Mouse (Mus musculus) right cerebral cortex, postnatal 10 days (tissue): ENCODE measurements around the gene Bcl2l1.

Source experiments
- DNase-seq, 2 experiments: peaks; one replicate each; pipeline ENCODE4 v3.0.0; 2021; ENCODE audit warnings: low spot score in 2 of 2

The Bcl2l1 gene

GRCm38 (mm10) chr2:152803081-152803480 lies 28.4 kb downstream of the Bcl2l1 start:
- no peak for DNase-seq

GRCm38 (mm10) chr2:152802303-152802702 lies 29.2 kb downstream of the Bcl2l1 start:
- DNase-seq: no peak

DNA sequence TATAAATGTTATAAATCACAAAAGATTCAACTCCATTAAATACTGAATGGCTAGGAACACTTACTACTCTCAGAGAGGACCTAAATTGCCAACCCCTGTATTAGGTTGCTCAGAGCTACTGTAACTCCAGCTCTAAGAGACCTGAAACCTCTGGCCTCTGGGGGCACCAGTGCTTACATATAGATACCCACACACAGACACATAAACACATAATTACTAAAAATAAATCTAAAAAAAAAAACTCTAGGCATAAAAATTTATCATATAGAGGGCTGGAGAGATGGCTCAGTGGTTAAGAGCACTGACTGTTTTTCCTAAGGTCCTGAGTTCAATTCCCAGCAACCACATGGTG lies 30.8 kb downstream of the Bcl2l1 start:
- DNase-seq: no peak

- DNase-seq: no peak
Observed at GRCm38 (mm10) chr2:152799954-152800761, 31.4 kb downstream of the Bcl2l1 start.

GRCm38 (mm10) chr2:152797589-152797988 lies 33.9 kb downstream of the Bcl2l1 start:
- no peak for DNase-seq

GRCm38 (mm10) chr2:152794281-152794827 lies 37.2 kb downstream of the Bcl2l1 start:
- no peak for DNase-seq

DNA sequence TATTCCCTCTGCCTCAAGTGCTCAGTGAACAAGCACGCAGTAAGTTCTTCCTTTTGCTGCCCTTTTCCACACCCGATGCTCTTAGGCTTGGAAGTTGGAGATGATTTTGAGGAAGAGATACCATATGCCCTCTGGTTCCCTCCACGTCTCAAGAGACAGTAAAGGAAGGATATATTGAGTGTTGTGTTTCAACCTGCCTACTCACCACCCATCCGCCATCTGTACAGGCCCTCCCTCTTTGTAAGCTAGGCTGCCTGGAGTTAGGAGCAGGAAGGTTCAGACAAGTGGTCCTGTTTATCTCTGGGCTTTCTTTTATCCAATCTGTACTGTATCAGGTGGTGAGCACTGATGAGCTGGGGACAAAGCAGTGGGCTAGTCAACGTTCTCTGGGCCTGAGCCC lies 38.1 kb downstream of the Bcl2l1 start:
- DNase-seq: no peak

DNA sequence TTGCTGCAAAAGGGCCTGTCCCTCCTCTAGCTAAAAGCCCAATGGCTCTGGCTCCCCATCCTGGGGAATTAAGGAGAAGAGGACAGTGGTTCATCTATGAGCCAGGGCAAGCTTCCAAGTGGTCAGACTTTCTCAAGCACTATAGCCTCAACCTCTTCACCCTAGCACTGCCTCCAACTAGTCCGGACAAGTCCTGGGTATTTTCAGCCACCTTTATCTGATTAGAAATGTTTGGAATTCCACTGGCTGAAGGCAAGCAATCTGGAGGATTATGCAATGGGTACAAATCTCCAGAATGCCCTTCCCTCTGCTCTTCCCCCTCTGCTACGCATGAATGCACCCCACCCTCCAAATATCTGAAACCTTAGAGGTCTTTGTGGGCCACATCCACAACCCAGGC lies 39.1 kb downstream of the Bcl2l1 start:
- DNase-seq: no peak

DNA sequence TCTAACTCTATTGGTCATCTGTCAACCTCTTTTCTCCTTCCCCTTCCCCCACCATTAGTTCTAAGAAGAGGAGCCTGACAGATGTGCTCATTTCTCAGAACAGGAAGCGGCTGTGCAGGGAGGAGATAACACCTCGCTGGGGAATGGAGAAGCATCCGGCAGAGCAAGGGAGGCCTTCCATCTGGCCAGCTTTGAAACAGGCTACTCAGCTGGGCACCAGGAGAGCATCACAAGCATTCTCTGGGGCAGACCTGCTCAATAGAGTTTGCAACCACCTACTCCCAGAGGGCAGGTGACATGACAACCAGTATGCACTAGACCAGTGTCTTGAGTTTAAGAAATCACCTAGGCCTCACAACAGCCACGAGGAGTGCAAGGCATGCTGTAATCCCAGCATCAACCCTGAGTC lies 41.9 kb downstream of the Bcl2l1 start:
- DNase-seq: no peak

- peak; percentile 69 to 72 for DNase-seq
Observed at GRCm38 (mm10) chr2:152788892-152789421, 42.6 kb downstream of the Bcl2l1 start.

GRCm38 (mm10) chr2:152787543-152787942 lies 44.0 kb downstream of the Bcl2l1 start:
- no peak for DNase-seq

DNA sequence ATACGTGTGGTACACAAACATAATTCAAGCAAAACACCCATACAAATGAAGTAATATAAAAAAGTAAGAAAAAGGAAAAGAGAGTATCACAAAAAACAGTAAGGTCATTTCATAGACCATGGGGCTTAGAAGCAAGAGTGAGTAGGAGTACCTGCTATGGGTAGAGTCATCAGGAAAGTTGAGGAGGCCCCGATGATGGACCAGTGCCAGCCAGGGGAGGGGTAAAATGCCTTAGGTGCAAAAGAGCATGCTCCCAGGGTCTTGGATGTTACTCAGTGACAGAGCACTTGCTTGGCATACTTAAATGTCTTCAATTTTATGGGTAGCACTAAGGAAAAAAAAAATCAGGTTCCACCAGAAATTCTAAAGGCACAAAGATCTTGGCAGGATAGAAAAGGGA lies 44.4 kb downstream of the Bcl2l1 start:
- DNase-seq: no peak

GRCm38 (mm10) chr2:152785446-152786350 lies 45.8 kb downstream of the Bcl2l1 start:
- peak; percentile 80 to 82 for DNase-seq

GRCm38 (mm10) chr2:152784640-152785039 lies 46.9 kb downstream of the Bcl2l1 start:
- no peak for DNase-seq

DNA sequence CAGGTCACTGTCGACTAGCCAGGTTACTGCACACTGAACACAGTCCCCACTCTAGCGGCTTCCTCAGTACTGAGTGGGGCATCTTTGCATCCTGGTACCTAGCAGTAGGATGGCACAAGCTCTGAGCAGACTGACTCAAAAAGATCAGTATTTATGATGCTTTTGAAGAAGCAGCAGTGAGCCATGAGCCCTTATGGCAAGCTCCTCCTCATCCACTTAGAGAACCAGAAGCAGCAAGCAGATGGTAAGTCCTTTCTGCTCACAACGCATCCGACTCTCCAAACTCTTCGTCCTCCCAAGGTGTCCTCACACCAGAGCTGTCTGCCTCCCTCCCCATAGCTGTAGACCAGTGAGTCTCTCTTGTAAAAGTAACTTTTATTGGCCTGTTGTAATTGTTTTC lies 48.3 kb downstream of the Bcl2l1 start:
- peak in 1 of 2 experiments; percentile 50 for DNase-seq

DNA sequence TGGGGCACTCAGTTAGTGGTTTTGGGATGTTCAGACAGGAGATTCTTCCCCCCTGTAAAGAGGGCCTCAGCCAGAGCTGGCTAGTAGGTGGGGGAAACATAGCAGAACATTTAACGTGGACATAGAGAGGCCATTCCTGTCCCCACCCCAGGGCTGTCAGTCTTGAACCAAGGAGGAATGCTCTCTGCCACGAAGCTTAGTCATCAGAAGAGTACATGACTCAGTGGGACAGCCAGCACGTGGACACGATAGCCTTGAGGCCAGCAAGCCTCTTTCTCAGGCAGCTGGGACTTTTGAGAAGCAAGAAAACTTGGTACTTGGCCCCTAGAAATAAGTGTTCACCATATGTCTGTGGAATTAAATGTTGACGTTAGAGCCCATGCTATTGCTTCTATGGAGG lies 48.9 kb downstream of the Bcl2l1 start:
- DNase-seq: no peak

DNA sequence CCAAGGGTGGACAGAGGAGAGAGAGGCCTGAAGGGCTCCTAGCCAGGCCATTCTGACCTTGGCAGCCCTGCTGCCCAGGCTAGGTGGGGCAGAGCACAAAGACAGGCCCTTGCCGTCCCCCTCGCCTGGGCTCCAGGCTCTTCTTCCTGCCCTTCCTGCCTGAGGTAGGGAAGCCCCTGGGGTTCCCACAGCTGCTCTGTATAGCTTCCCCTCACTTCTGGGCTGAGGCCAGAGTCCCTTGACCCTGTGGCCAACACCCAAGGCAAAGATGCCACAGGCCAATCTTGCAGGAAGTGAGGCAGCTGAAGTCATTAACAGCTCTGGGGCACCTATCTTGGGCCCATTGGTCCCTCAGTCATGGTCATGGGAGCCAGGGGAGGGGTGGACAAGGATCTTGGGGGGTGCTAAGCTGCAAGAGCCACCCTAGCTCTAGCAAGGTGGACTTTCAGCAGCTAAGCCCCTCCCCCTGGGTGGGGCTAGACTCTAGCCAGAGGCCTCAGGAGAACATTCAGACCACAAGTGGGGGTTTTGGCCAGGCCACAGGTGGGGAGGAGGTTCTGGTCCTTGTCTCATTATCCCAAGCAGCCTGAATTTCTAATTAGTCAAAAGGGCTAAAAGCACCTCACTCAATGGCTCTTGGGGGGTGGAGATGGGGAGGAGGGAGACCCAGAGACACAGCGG lies 50.4 kb downstream of the Bcl2l1 start:
- DNase-seq: peak in 1 of 2 experiments; percentile 48

- DNase-seq: no peak
Observed at GRCm38 (mm10) chr2:152780466-152780865, 51.1 kb downstream of the Bcl2l1 start.

- no peak for DNase-seq
Observed at GRCm38 (mm10) chr2:152777081-152777480, 54.4 kb downstream of the Bcl2l1 start.

GRCm38 (mm10) chr2:152776435-152776834 lies 55.1 kb downstream of the Bcl2l1 start:
- peak; percentile 70 to 86 for DNase-seq

DNA sequence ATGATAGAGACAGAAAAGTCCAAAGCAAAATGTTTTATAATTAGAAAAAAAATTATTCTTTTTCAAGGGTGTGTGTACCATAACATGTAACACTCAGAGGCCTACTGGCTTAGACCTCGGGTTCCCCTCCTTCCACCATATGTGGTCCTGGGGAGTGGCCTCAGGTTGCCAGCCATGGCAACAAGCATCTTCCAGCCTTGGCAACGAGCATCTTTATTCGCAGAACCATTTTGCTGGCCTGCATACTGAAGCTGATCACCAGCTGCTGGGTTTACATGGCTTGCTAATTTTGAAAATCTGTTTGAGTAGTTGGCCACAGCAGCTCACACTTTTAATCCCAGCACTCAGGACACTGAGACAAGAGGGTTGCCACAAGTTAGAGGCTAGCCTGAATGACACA lies 55.5 kb downstream of the Bcl2l1 start:
- no peak for DNase-seq

DNA sequence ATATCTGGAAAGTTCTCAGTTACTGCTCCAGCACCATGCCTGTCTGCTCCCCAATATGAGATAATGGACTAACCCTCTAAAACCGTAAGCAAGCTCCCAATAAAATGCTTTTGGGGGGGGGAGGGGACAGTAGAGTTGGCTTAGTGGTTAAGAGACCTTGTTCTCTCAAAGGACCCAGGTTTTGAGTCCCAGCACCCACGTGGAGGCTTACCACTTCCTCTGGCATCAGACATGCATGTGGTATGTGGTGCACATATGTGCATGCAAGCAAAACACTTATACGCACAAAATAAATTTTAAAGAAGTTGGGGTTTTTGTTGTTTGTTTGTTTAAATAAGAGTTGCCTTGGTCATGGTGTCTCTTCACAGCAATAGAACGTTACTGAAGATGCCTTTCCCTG lies 56.2 kb downstream of the Bcl2l1 start:
- DNase-seq: no peak
